Mouse (Mus musculus) liver, postnatal 0 days (tissue): ENCODE measurements around the gene Cdc42bpa.

ENCODE experiments used
- CTCF ChIP-seq: sonication (generic); IDR thresholded peaks from 2 replicates; pipeline ENCODE4 v1.5.1; 2016; ENCODE audit warnings: antibody characterized with exemption, low read depth
- EP300 ChIP-seq: IDR thresholded peaks from 2 replicates; pipeline ENCODE4 v1.6.1; 2016; ENCODE audit warnings: antibody characterized with exemption, low read depth, mild to moderate bottlenecking

DNA sequence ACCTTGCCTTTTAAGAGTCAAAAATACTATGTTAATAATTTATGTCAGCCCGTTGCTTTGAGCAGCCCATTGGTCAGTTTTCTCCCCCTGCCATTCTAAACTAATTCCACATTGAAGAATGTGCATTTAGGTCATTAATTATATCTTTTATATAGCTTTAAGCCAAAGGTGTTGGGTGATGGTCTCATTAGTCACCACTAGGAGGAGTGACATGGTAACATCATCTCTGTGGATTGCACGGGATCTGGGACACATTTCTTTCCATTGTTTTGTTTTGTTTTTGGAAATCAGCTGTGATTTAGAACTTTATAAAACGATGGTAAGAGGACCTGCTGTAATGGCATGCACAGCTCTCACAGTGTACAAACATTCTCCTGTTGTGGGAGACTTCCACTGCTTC is 171.1 kb downstream of the Cdc42bpa start:
- TF ChIP-seq CTCF (peak; percentile 53), EP300 (no peak)
